Mouse (Mus musculus): ENCODE data around the gene Spast. TPM values are rescaled to one million over a fixed set of nuclear protein-coding genes. Genes with fewer than 3 reads are reported as not detected.

Gene Spast
- polyA plus RNA-seq, 1 experiment from 2014 or later = 11.6 TPM

DNA sequence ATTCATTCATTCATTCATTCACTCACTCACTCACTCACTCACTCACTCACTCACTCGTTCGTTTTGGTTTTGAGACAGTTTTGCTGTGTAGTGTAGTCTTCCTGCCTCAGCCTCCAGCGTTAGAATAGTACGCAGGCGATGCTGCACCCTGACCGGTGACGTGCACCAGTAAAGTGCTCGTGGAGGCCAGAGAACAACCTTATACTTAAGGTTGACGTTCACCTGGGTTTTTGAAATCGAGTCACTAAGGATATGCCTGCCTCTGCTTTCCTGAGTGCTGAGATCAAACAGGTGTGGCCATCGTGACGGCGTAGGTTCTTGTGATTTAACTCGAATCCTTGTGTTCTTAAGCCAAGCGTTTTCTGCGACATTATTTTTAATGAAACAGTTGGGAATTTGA lies 56.1 kb downstream of the Spast start:
- ATAC-seq (ENCODE audit: low FRiP score, low TSS enrichment) = peak; percentile 66
- no peaks in the 10 kb centered on the region for H3K4me1 ChIP-seq (replicated peaks; ENCODE audit: control insufficient read depth, insufficient read depth)
- H3K4me3 ChIP-seq (ENCODE audit: low read depth, low read length) = peak overlapping the region; percentile 90
- H3K27me3 ChIP-seq (ENCODE audit: control insufficient read depth, insufficient read depth, low read length) = no peaks in the 10 kb centered on the region
- WGBS = 25% methylated on average over 16 of the region's 16 CpGs
- DNase-seq (ENCODE audit: low spot score) = peak; percentile 43
- H3K27ac ChIP-seq (replicated peaks) = peak overlapping the region; percentile 61
- no peaks in the 10 kb centered on the region for H3K36me3 ChIP-seq (ENCODE audit: control insufficient read depth, insufficient read depth, low read length)
- no peak for TF ChIP-seq EP300 (optimal IDR thresholded peaks at IDR 0.05)
- TF ChIP-seq CTCF (IDR thresholded peaks at IDR 0.05; ENCODE audit: low read depth) = no peak
- H3K9ac ChIP-seq (ENCODE audit: low read length) = peak overlapping the region; percentile 38
- H3K4me2 ChIP-seq (replicated peaks; ENCODE audit: low read depth) = peak overlapping the region; percentile 53
- H3K9me3 ChIP-seq (ENCODE audit: control insufficient read depth, low read length) = no peaks in the 10 kb centered on the region

DNA sequence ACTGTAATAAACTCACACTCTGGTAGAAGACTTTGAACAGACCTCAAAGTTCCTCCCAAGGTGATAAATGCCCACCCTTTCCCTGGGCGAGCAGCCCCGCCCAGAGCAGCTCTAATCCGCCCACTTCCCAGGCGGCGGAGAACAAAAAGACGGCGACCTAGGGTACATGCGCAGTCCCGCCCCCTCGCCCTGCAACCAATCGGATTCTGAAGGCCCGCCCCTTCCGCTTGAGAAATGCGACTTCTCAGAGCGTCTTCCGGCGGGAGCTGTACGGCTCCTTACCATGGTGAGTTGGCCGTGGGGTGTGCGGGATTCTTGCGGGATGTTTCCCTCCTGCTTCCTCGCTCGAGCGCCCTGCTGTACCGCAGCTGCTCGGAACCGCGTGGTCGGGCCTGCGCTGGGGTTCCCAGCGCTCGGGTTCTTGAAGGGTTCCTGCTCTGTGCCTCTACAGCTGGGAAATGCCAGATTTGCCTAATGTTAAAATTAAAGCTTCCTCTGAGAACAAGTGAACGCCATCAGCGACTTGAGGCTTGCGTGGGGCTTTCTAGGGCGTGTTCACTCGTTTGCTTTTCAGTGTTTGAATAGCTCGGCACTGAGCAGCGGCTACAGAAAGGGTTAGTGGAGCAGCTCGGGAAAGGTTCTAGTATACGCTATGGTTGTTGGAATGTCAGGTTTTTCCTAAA lies 56.7 kb downstream of the Spast start, which contains the start of gene Slc30a6:
Gene Slc30a6, plus strand, starts transcription at position 226 of the 683 bp plus-strand sequence.
- Histone ChIP-seq H3K36me3 (ENCODE audit: control insufficient read depth, insufficient read depth, low read length) (no peaks in the 10 kb centered on the region), H3K4me2 (replicated peaks; ENCODE audit: low read depth) (peak within 1 kb of the TSS; percentile 67), H3K9ac (ENCODE audit: low read length) (peak within 1 kb of the TSS; percentile 93), H3K4me1 (replicated peaks; ENCODE audit: control insufficient read depth, insufficient read depth) (no peaks in the 10 kb centered on the region), H3K9me3 (ENCODE audit: control insufficient read depth, low read length) (no peaks in the 10 kb centered on the region), H3K27me3 (ENCODE audit: control insufficient read depth, insufficient read depth, low read length) (no peaks in the 10 kb centered on the region), H3K27ac (replicated peaks) (peak within 1 kb of the TSS; percentile 97), H3K4me3 (ENCODE audit: low read depth, low read length) (peak within 1 kb of the TSS; percentile 90)
- under 1% methylated on average over 41 of the region's 41 CpGs for WGBS
- ATAC-seq (ENCODE audit: low FRiP score, low TSS enrichment) (peak; percentile 98), DNase-seq (ENCODE audit: low spot score) (peak; percentile 97)
- TF ChIP-seq EP300 (optimal IDR thresholded peaks at IDR 0.05) (no peak), CTCF (IDR thresholded peaks at IDR 0.05; ENCODE audit: low read depth) (no peak)

DNA sequence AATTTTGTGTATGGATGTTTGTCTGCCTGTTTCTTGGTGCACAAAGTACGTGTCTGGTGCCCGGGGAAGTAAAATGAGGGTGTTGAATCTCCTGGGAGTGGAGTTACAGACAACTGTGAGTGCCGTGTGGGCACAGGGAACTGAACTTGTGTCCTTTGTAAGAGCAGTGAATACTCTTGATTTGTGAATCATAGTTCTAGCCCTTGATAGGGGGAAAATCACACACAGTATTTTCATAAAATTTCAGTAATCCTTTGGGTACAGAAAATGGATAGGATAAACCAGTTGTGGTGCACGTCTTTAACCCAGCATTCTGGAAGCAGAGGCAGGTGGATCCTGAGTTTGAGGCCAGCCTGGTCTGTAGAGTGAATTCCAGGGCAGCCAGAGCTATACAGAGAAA lies 58.0 kb downstream of the Spast start:
- 53% methylated on average over 4 of the region's 4 CpGs for WGBS
- Histone ChIP-seq H3K27ac (replicated peaks) (0 out of 2 replicates have a peak overlapping the region, but pooled peaks have one; percentile 97), H3K4me1 (replicated peaks; ENCODE audit: control insufficient read depth, insufficient read depth) (no peaks in the 10 kb centered on the region)

DNA sequence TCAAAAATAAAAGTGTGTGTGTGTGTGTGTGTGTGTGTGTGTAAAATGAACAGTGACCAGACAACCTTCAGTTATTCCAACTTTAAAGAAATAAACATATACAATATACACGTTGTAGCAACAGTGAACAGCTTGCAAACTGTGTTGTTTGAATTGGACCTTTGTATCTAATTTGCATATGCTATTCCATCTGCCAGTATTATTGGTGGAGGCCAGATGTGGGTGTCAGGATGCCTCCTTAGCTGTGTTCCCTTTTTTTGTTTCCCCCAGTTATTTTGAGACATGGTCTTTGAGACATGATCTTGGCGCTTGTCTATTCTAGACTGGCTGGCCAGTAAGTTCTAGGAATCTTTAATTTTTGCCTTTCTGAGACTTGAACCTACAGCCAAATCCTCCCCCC lies 58.4 kb downstream of the Spast start:
- no peak overlapping the region for H3K4me2 ChIP-seq (replicated peaks; ENCODE audit: low read depth)
- no peak for ATAC-seq (ENCODE audit: low FRiP score, low TSS enrichment)

More for the DNA sequence above, 58.0 kb downstream of the Spast start:
- H3K9me3 ChIP-seq (ENCODE audit: control insufficient read depth, low read length) = no peaks in the 10 kb centered on the region
- 0 out of 2 replicates have a peak overlapping the region, but pooled peaks have one; percentile 93 for H3K9ac ChIP-seq (ENCODE audit: low read length)
- H3K4me2 ChIP-seq (replicated peaks; ENCODE audit: low read depth) = peak overlapping the region; percentile 67
- ATAC-seq (ENCODE audit: low FRiP score, low TSS enrichment) = no peak
- TF ChIP-seq CTCF (IDR thresholded peaks at IDR 0.05; ENCODE audit: low read depth) = no peak
- no peak for TF ChIP-seq EP300 (optimal IDR thresholded peaks at IDR 0.05)
- peak overlapping the region; percentile 90; the same call in 1 of the 2 replicates for H3K4me3 ChIP-seq (ENCODE audit: low read depth, low read length)
- H3K36me3 ChIP-seq (ENCODE audit: control insufficient read depth, insufficient read depth, low read length) = no peaks in the 10 kb centered on the region
- no peak for DNase-seq (ENCODE audit: low spot score)
- H3K27me3 ChIP-seq (ENCODE audit: control insufficient read depth, insufficient read depth, low read length) = no peaks in the 10 kb centered on the region

GRCm38 (mm10) chr17:74402486-74403222 lies 63.9 kb downstream of the Spast start:
- Histone ChIP-seq H3K9me3 (ENCODE audit: control insufficient read depth, low read length) (no peaks in the 10 kb centered on the region), H3K9ac (ENCODE audit: low read length) (no peak overlapping the region), H3K27ac (replicated peaks) (0 out of 2 replicates have a peak overlapping the region, but pooled peaks have one; percentile 13), H3K4me3 (ENCODE audit: low read depth, low read length) (no peak overlapping the region), H3K4me2 (replicated peaks; ENCODE audit: low read depth) (no peak overlapping the region), H3K4me1 (replicated peaks; ENCODE audit: control insufficient read depth, insufficient read depth) (no peaks in the 10 kb centered on the region), H3K36me3 (ENCODE audit: control insufficient read depth, insufficient read depth, low read length) (peaks cover 14% of the 10 kb centered on the region), H3K27me3 (ENCODE audit: control insufficient read depth, insufficient read depth, low read length) (no peaks in the 10 kb centered on the region)
- WGBS = 88% methylated on average over 12 of the region's 12 CpGs
- peak; percentile 93 for ATAC-seq (ENCODE audit: low FRiP score, low TSS enrichment)
- TF ChIP-seq CTCF (IDR thresholded peaks at IDR 0.05; ENCODE audit: low read depth) (no peak), EP300 (optimal IDR thresholded peaks at IDR 0.05) (no peak)
- peak; percentile 50 for DNase-seq (ENCODE audit: low spot score)

More for the DNA sequence above, 58.4 kb downstream of the Spast start:
- no peaks in the 10 kb centered on the region for H3K27me3 ChIP-seq (ENCODE audit: control insufficient read depth, insufficient read depth, low read length)
- no peak overlapping the region for H3K9ac ChIP-seq (ENCODE audit: low read length)
- 82% methylated on average over 2 of the region's 2 CpGs for WGBS
- H3K4me3 ChIP-seq (ENCODE audit: low read depth, low read length) = no peak overlapping the region
- no peaks in the 10 kb centered on the region for H3K36me3 ChIP-seq (ENCODE audit: control insufficient read depth, insufficient read depth, low read length)
- no peak for DNase-seq (ENCODE audit: low spot score)
- TF ChIP-seq CTCF (IDR thresholded peaks at IDR 0.05; ENCODE audit: low read depth) = no peak
- no peak for TF ChIP-seq EP300 (optimal IDR thresholded peaks at IDR 0.05)
- no peaks in the 10 kb centered on the region for H3K4me1 ChIP-seq (replicated peaks; ENCODE audit: control insufficient read depth, insufficient read depth)
- H3K27ac ChIP-seq (replicated peaks) = no peak overlapping the region
- no peaks in the 10 kb centered on the region for H3K9me3 ChIP-seq (ENCODE audit: control insufficient read depth, low read length)

All from stomach, postnatal 0 days (tissue).